Mouse (Mus musculus) neural tube, embryonic 14.5 days (tissue): ENCODE measurements around the gene Hbb-bs. TPM values are rescaled to one million over a fixed set of nuclear protein-coding genes. Genes with fewer than 3 reads are reported as not detected.
"Not testable (repeated sequence)": the region's sequence is repeated elsewhere in the genome, so short reads cannot be mapped to it uniquely, and the experiment has no call there.

Experiments used
- ATAC-seq: fragments of 200-750 bp; cut with Nextera tagmentation; 2 replicates; pipeline ENCODE4 v1.8.0; 2017; ENCODE audit warnings: low read depth, mild to moderate bottlenecking, moderate TSS enrichment, moderate library complexity
- H3K27ac ChIP-seq: fragments of 300-500 bp; sonication (generic); 2 replicates; pipeline ENCODE4 v1.5.1; 2014; ENCODE audit warnings: low read depth, mild to moderate bottlenecking, control low read depth, low read length, moderate library complexity, mixed read lengths
- H3K27me3 ChIP-seq: fragments of 300-500 bp; sonication (generic); 2 replicates; pipeline ENCODE4 v1.6.1; 2014; ENCODE audit warnings: low read length; ENCODE audit not compliant: control insufficient read depth, insufficient read depth
- H3K36me3 ChIP-seq: fragments of 300-500 bp; sonication (generic); 2 replicates; pipeline ENCODE4 v1.6.1; 2014; ENCODE audit warnings: low read length, mixed read lengths; ENCODE audit not compliant: control insufficient read depth, insufficient read depth
- H3K4me1 ChIP-seq: fragments of 300-500 bp; sonication (generic); 2 replicates; pipeline ENCODE4 v1.6.1; 2014; ENCODE audit warnings: low read length; ENCODE audit not compliant: control insufficient read depth, insufficient read depth
- H3K4me2 ChIP-seq: fragments of 300-500 bp; sonication (generic); 2 replicates; pipeline ENCODE4 v1.6.1; 2014; ENCODE audit warnings: mild to moderate bottlenecking, low read depth, low read length, control low read depth
- H3K4me3 ChIP-seq: fragments of 300-500 bp; sonication (generic); 2 replicates; pipeline ENCODE4 v1.5.1; 2014; ENCODE audit warnings: low read depth, low read length, control low read depth, mixed read lengths
- H3K9ac ChIP-seq: fragments of 300-500 bp; sonication (generic); replicated peaks from 2 replicates; pipeline ENCODE4 v1.6.1; 2014; ENCODE audit warnings: low read depth, mild to moderate bottlenecking, control low read depth, low read length, mixed read lengths
- H3K9me3 ChIP-seq: fragments of 300-500 bp; sonication (generic); 2 replicates; pipeline ENCODE4 v1.6.1; 2016; ENCODE audit warnings: low read length; ENCODE audit not compliant: control insufficient read depth
- WGBS: fragments of 180-500 bp; shearing (Covaris S2); extraction: QIAGEN DNeasy Blood & Tissue Kit; methylation state at CpG from one replicate; pipeline ENCODE4 v1.1.7; 2014; 5-methylcytosine and 5-hydroxymethylcytosine counted together
- polyA plus RNA-seq: library from polyadenylated mRNA; unstranded; fragments of >200 nt; fragmentation: Nextera tagmentation; extraction: Ambion mirVana; gene quantifications from 2 replicates; pipeline ENCODE4 v1.2.1, GENCODE M21; 2014

Hbb-bs gene
- polyA plus RNA-seq, 1 experiment from 2014 or later: 4,105 TPM

GRCm38 (mm10) chr7:103853090-103853489 is 25.2 kb upstream of the Hbb-bs start, which contains the start of gene Hbb-y:
Hbb-y (minus strand) TSS chr7:103853216.
- ATAC-seq: no peak
- Histone ChIP-seq H3K4me1 (no peaks in the 10 kb centered on the region), H3K36me3 (no peaks in the 10 kb centered on the region), H3K9ac (no peak within 1 kb of the TSS), H3K27me3 (no peaks in the 10 kb centered on the region), H3K27ac (no peak within 1 kb of the TSS), H3K4me2 (no peak within 1 kb of the TSS), H3K4me3 (no peak within 1 kb of the TSS), H3K9me3 (no peaks in the 10 kb centered on the region)
- 67% methylated on average over 2 of the region's 2 CpGs for WGBS

GRCm38 (mm10) chr7:103844525-103845325 is 16.8 kb upstream of the Hbb-bs start:
- Histone ChIP-seq H3K9me3 (no peaks in the 10 kb centered on the region), H3K4me3 (no peak overlapping the region), H3K9ac (no peak overlapping the region), H3K4me1 (no peaks in the 10 kb centered on the region), H3K36me3 (no peaks in the 10 kb centered on the region), H3K27ac (no peak overlapping the region), H3K27me3 (no peaks in the 10 kb centered on the region), H3K4me2 (no peak overlapping the region)
- WGBS: 34% methylated on average over 2 of the region's 2 CpGs
- ATAC-seq: no peak

- no peaks in the 10 kb centered on the region for H3K27me3 ChIP-seq
- ATAC-seq: no peak
- H3K9me3 ChIP-seq: no peaks in the 10 kb centered on the region
- H3K36me3 ChIP-seq: no peaks in the 10 kb centered on the region
- H3K9ac ChIP-seq: no peak within 1 kb of the TSS
- no peak within 1 kb of the TSS for H3K4me3 ChIP-seq
- H3K4me2 ChIP-seq: no peak within 1 kb of the TSS
- no peak within 1 kb of the TSS for H3K27ac ChIP-seq
- WGBS: 94% methylated on average over 2 of the region's 2 CpGs
- H3K4me1 ChIP-seq: no peaks in the 10 kb centered on the region
Measured at GRCm38 (mm10) chr7:103843034-103843433, 15.1 kb upstream of the Hbb-bs start, which contains the start of gene Hbb-bh1. Hbb-bh1 (minus strand) TSS chr7:103843164.

GRCm38 (mm10) chr7:103840268-103840667 is 12.4 kb upstream of the Hbb-bs start, which contains the start of gene Hbb-bh2:
Hbb-bh2 (minus strand) TSS chr7:103840520.
- H3K27me3 ChIP-seq: no peaks in the 10 kb centered on the region
- 76% methylated on average over 3 of the region's 3 CpGs for WGBS

GRCm38 (mm10) chr7:103827139-103827538 is 757 bp downstream of the Hbb-bs start:
- not testable (repeated sequence) for H3K9me3 ChIP-seq, H3K27ac ChIP-seq, ATAC-seq, H3K4me1 ChIP-seq, H3K4me3 ChIP-seq, H3K27me3 ChIP-seq, H3K36me3 ChIP-seq, H3K9ac ChIP-seq, H3K4me2 ChIP-seq
- no CpG with 5 or more reads among the region's 2 CpGs for WGBS

More at GRCm38 (mm10) chr7:103840268-103840667, 12.4 kb upstream of the Hbb-bs start, which contains the start of gene Hbb-bh2:
- Histone ChIP-seq H3K9me3 (no peaks in the 10 kb centered on the region), H3K4me1 (no peaks in the 10 kb centered on the region), H3K4me3 (no peak within 1 kb of the TSS), H3K4me2 (no peak within 1 kb of the TSS), H3K27ac (no peak within 1 kb of the TSS), H3K9ac (no peak within 1 kb of the TSS), H3K36me3 (no peaks in the 10 kb centered on the region)
- ATAC-seq: no peak

- Histone ChIP-seq H3K27me3 (no peaks in the 10 kb centered on the region), H3K9ac (no peak overlapping the region), H3K4me3 (no peak overlapping the region), H3K27ac (no peak overlapping the region), H3K4me2 (no peak overlapping the region), H3K36me3 (no peaks in the 10 kb centered on the region), H3K9me3 (no peaks in the 10 kb centered on the region), H3K4me1 (no peaks in the 10 kb centered on the region)
- ATAC-seq: no peak
- 58% methylated on average over 3 of the region's 3 CpGs for WGBS
Measured at GRCm38 (mm10) chr7:103826255-103826887, 1.5 kb downstream of the Hbb-bs start.

- no peak for ATAC-seq
- no peak overlapping the region for H3K9ac ChIP-seq
- no peak overlapping the region for H3K4me3 ChIP-seq
- H3K27ac ChIP-seq: no peak overlapping the region
- no peaks in the 10 kb centered on the region for H3K4me1 ChIP-seq
- WGBS: 92% methylated on average over 3 of the region's 3 CpGs
- H3K27me3 ChIP-seq: no peaks in the 10 kb centered on the region
- no peak overlapping the region for H3K4me2 ChIP-seq
- H3K9me3 ChIP-seq: no peaks in the 10 kb centered on the region
- no peaks in the 10 kb centered on the region for H3K36me3 ChIP-seq
Measured at GRCm38 (mm10) chr7:103825536-103826254, 2.2 kb downstream of the Hbb-bs start.

- Histone ChIP-seq H3K4me2 (no peak overlapping the region), H3K9ac (no peak overlapping the region), H3K4me1 (no peaks in the 10 kb centered on the region), H3K4me3 (no peak overlapping the region), H3K9me3 (no peaks in the 10 kb centered on the region), H3K36me3 (no peaks in the 10 kb centered on the region), H3K27me3 (no peaks in the 10 kb centered on the region), H3K27ac (no peak overlapping the region)
- WGBS: 91% methylated on average over 2 of the region's 2 CpGs
- ATAC-seq: no peak
Measured at GRCm38 (mm10) chr7:103824597-103824996, 3.3 kb downstream of the Hbb-bs start.
